Mouse (Mus musculus) hindbrain, embryonic 12.5 days (tissue): ENCODE results near the gene Cdh12. TPM values are rescaled to one million over a fixed set of nuclear protein-coding genes. Genes with fewer than 3 reads are reported as not detected.
"Not testable (repeated sequence)": the region's sequence is repeated elsewhere in the genome, so short reads cannot be mapped to it uniquely, and the experiment has no call there.

ENCODE experiments used
- ATAC-seq: fragments of 200-750 bp; cut with Nextera tagmentation; 2 replicates; pipeline ENCODE4 v1.8.0; 2017; ENCODE audit warnings: moderate TSS enrichment; ENCODE audit not compliant: low FRiP score
- H3K27ac ChIP-seq: fragments of 300-500 bp; sonication (generic); 2 replicates; pipeline ENCODE4 v1.5.1; 2016; ENCODE audit warnings: mild to moderate bottlenecking
- H3K27me3 ChIP-seq: fragments of 300-500 bp; sonication (generic); 2 replicates; pipeline ENCODE4 v1.6.1; 2016; ENCODE audit warnings: mild to moderate bottlenecking
- H3K36me3 ChIP-seq: fragments of 300-500 bp; sonication (generic); 2 replicates; pipeline ENCODE4 v1.6.1; 2016; ENCODE audit warnings: mild to moderate bottlenecking
- H3K4me1 ChIP-seq: fragments of 300-500 bp; sonication (generic); 2 replicates; pipeline ENCODE4 v1.6.1; 2016
- H3K4me2 ChIP-seq: fragments of 300-500 bp; sonication (generic); replicated peaks from 2 replicates; pipeline ENCODE4 v1.6.1; 2016; ENCODE audit warnings: mild to moderate bottlenecking
- H3K4me3 ChIP-seq: fragments of 300-500 bp; sonication (generic); 2 replicates; pipeline ENCODE4 v1.5.1; 2016; ENCODE audit warnings: mild to moderate bottlenecking
- H3K9ac ChIP-seq: fragments of 300-500 bp; sonication (generic); 2 replicates; pipeline ENCODE4 v1.6.1; 2016; ENCODE audit warnings: mild to moderate bottlenecking, moderate library complexity
- H3K9me3 ChIP-seq: fragments of 300-500 bp; sonication (generic); replicated peaks from 2 replicates; pipeline ENCODE4 v1.6.1; 2016; ENCODE audit warnings: mild to moderate bottlenecking
- WGBS: fragments of 180-500 bp; shearing (Covaris S2); methylation state at CpG from one replicate; pipeline ENCODE4 v1.1.7; 2016; 5-methylcytosine and 5-hydroxymethylcytosine counted together
- polyA plus RNA-seq: library from polyadenylated mRNA; unstranded; fragments of >200 nt; fragmentation: Nextera tagmentation; extraction: Ambion mirVana; gene quantifications from 2 replicates; pipeline ENCODE4 v1.2.1, GENCODE M21; 2016

Gene Cdh12
- polyA plus RNA-seq, 1 experiment from 2014 or later, result 1.7 TPM

DNA sequence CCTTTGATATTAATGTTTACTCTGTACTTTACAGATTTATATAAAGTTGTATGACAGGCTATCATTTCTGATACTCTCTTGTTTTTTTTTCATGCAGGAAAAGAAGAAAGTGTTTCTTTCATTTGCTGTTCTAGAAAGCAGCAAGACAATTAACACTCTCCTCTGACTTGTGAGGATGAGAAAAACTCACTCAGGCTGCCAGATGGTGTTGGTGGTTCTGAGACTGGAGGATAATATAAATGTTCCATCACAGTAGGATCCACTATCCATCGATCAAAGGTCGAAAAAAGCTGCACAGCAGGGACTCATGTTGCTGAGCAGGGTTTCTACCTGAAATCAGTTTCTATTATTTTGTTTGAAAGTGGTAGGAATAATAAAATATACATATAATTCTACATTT lies 185.5 kb downstream of the Cdh12 start:
- ATAC-seq, result no peak
- Histone ChIP-seq H3K4me2 (no peak overlapping the region), H3K4me1 (no peaks in the 10 kb centered on the region), H3K27me3 (no peaks in the 10 kb centered on the region), H3K9me3 (no peaks in the 10 kb centered on the region), H3K9ac (no peak overlapping the region), H3K36me3 (no peaks in the 10 kb centered on the region), H3K4me3 (no peak overlapping the region), H3K27ac (no peak overlapping the region)
- 51% methylated on average over 2 of the region's 2 CpGs for WGBS

DNA sequence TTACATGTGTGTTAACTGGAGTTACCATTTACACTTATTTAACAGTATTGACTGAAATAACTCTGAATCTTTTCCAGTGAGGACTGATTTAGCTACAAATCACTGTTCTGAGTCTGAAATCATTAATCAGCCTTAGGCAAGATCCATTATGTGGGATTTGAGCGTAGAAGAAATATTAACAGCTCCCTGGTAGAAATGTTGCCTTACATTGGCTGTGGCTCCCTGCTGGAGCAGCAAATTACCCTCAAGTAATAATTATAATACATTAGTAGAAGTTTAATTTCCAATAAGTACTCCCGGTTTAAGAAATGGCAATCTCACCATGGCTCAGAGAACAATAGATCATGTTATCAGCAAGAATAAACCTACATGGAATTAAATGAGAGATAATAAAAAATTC lies 190.1 kb downstream of the Cdh12 start:
- Histone ChIP-seq H3K9ac (no peak overlapping the region), H3K4me2 (no peak overlapping the region), H3K27ac (no peak overlapping the region), H3K9me3 (no peaks in the 10 kb centered on the region), H3K27me3 (no peaks in the 10 kb centered on the region), H3K4me3 (no peak overlapping the region), H3K4me1 (no peaks in the 10 kb centered on the region), H3K36me3 (no peaks in the 10 kb centered on the region)
- 60% methylated on average over 2 of the region's 2 CpGs for WGBS
- peak; percentile 46; the same call in 1 of the 2 replicates for ATAC-seq

DNA sequence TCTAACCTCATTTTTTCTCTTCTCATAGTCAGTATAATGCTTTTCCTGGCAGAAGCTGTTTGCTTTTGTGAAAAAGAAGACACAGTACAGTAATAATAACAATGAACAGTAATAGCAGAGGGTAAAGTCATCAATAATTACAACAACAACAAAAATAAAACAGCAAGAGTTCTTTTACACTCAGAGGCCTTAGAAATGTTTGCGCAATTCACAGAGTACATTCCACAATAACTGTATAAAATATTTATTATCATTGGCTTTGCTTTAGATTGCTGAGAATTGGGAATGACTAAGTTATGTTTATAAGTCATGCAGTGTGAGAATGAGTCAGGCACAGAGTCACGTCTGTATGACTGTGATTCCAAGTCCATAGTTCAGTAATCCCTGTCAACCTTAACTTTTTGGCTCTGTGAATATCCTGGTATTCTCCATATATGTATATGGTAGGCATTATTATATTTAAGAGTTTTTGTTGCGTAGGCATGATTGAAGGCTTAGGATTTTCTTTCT lies 193.9 kb downstream of the Cdh12 start:
- ATAC-seq, result no peak
- Histone ChIP-seq H3K9me3 (no peaks in the 10 kb centered on the region), H3K4me3 (no peak overlapping the region), H3K36me3 (no peaks in the 10 kb centered on the region), H3K4me2 (no peak overlapping the region), H3K27ac (no peak overlapping the region), H3K27me3 (no peaks in the 10 kb centered on the region), H3K4me1 (no peaks in the 10 kb centered on the region), H3K9ac (no peak overlapping the region)
- 91% methylated on average over 3 of the region's 3 CpGs for WGBS

DNA sequence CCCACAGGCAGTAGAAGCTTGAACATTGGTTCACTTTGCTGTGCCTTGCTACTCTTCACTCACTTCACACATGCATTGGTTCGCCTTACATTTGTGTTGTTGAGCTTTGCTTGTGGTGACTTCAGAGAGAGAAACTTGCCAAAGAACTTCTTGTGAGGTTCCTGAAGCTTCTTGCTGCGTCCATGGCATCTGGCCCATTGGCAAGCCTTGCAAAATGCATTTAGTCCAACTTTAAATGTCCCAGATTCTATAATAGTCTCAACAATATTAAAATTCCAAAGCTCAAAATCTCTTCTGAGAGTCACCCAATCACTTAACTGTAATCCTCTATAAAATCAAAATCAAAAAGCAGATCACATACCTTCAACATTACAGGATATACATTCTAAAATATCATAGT lies 211.2 kb downstream of the Cdh12 start:
- no peaks in the 10 kb centered on the region for H3K36me3 ChIP-seq
- no peaks in the 10 kb centered on the region for H3K9me3 ChIP-seq
- no peak overlapping the region for H3K4me2 ChIP-seq
- 69% methylated on average over 2 of the region's 2 CpGs for WGBS
- no peak for ATAC-seq
- no peak overlapping the region for H3K9ac ChIP-seq
- no peak overlapping the region for H3K4me3 ChIP-seq
- no peaks in the 10 kb centered on the region for H3K4me1 ChIP-seq
- no peaks in the 10 kb centered on the region for H3K27me3 ChIP-seq
- H3K27ac ChIP-seq, result no peak overlapping the region

DNA sequence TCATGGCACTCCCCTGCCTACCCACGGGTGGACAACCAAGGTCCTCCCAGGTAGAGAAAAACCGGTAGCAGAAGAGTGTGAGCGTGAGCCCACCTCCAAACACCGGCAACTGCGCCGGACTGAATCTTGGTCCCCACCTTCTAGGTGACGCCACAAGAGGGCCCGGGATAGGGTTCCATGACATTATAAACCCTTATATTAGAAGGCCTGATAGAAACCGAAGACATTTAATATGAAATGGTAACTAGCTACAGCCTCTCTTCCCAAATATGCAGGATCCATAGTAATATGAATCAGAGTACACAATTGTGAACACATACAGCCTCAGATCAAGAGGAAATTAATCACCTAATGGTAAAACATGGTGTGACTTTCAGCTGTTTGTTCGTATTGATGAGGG lies 217.6 kb downstream of the Cdh12 start, which contains the start of gene Acot10:
Gene Acot10, minus strand, starts transcription at position 101 of the 400 bp plus-strand sequence.
- Histone ChIP-seq H3K36me3 (no peaks in the 10 kb centered on the region), H3K9me3 (no peaks in the 10 kb centered on the region), H3K27me3 (no peaks in the 10 kb centered on the region), H3K27ac (no peak within 1 kb of the TSS), H3K9ac (no peak within 1 kb of the TSS), H3K4me3 (no peak within 1 kb of the TSS), H3K4me1 (no peaks in the 10 kb centered on the region), H3K4me2 (no peak within 1 kb of the TSS)
- no peak for ATAC-seq
- WGBS, result 91% methylated on average over 10 of the region's 10 CpGs

DNA sequence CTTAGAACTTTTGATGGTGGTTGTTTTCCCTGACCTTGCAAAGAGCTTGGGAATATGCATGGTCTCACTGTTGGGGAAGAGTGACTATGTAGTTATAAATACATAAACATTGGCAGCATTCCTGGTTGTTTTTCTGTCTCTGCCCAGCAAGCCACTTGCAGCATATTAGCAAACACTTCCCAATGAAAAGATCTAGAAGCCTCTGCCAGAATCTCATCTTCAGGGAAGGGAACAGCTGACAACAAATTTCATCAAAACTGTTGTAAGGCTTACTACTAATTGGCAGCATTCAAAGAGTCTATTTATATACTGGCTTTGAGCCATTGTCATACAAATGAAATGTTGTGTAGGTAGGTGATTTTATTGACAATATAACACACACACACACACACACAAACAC lies 218.3 kb downstream of the Cdh12 start:
- Histone ChIP-seq H3K4me1 (no peaks in the 10 kb centered on the region), H3K4me2 (no peak overlapping the region), H3K36me3 (no peaks in the 10 kb centered on the region), H3K4me3 (no peak overlapping the region), H3K27me3 (no peaks in the 10 kb centered on the region), H3K27ac (no peak overlapping the region), H3K9ac (no peak overlapping the region), H3K9me3 (no peaks in the 10 kb centered on the region)
- no peak for ATAC-seq

DNA sequence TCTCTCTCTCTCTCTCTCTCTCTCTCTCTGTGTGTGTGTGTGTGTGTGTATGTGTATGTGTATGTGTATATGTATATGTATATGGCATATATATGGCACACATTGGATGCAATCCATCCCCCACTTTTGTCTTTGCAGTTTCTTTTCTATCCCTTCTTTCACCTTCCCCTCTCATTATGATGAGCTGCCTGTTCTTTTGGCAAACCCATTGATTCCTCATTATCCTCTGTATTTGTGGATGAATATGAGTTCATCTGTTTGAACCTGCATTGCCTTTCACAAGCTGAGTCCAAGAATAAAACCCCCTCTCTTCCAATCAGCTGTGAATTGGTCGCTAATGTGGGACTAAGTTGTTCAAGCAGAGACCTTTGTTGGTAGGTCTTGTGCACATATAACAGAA lies 218.9 kb downstream of the Cdh12 start:
- WGBS, result 74% methylated on average over 1 of the region's 1 CpGs
- H3K4me1 ChIP-seq, result no peaks in the 10 kb centered on the region
- H3K27me3 ChIP-seq, result no peaks in the 10 kb centered on the region
- H3K4me3 ChIP-seq, result no peak overlapping the region
- no peak overlapping the region for H3K27ac ChIP-seq
- no peak overlapping the region for H3K4me2 ChIP-seq
- ATAC-seq, result no peak
- no peak overlapping the region for H3K9ac ChIP-seq
- H3K36me3 ChIP-seq, result no peaks in the 10 kb centered on the region
- H3K9me3 ChIP-seq, result no peaks in the 10 kb centered on the region

DNA sequence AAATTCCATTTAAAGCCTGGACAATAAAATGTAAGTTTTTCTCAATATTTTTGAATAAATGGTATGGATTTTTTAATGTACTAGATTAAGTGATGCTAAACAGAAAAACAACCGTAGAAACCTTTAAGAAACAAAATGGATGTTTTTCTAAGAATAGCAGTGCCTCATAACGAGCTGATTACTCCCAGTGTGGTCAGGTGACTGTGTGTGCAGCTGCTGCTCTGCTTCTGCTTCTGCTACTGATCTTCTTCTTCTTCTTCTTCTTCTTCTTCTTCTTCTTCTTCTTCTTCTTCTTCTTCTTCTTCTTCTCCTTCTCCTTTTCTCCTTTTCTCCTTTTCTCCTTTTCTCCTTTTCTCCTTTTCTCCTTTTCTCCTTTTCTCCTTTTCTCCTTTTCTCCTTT lies 220.4 kb downstream of the Cdh12 start:
- WGBS, result 71% methylated on average over 2 of the region's 2 CpGs
- not testable (repeated sequence) for H3K9me3 ChIP-seq, H3K4me3 ChIP-seq, H3K36me3 ChIP-seq, H3K4me2 ChIP-seq, H3K27ac ChIP-seq, ATAC-seq, H3K9ac ChIP-seq, H3K27me3 ChIP-seq, H3K4me1 ChIP-seq

DNA sequence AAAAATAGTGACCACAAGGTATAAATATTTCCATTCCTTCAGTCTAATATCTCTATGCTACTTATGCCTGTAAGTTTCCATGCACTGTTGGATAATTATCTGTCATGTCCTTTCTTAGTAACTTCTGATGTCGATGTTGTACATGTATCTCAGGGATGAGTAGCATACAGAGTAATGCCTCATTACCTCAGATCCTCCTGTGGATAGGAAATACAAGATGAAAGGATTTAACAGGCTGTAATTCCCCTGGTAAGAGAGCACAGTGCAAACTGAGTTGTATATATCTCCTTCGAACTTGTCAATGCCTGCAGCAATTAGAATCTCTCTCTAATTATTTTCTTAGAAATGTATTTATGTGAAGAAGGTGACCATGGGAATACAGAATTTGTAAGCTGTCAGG lies 233.7 kb downstream of the Cdh12 start:
- H3K27ac ChIP-seq, result no peak overlapping the region
- no peaks in the 10 kb centered on the region for H3K9me3 ChIP-seq
- ATAC-seq, result no peak
- H3K4me3 ChIP-seq, result no peak overlapping the region
- H3K9ac ChIP-seq, result no peak overlapping the region
- H3K4me2 ChIP-seq, result no peak overlapping the region
- H3K4me1 ChIP-seq, result no peaks in the 10 kb centered on the region
- 77% methylated on average over 2 of the region's 2 CpGs for WGBS
- no peaks in the 10 kb centered on the region for H3K27me3 ChIP-seq
- no peaks in the 10 kb centered on the region for H3K36me3 ChIP-seq

DNA sequence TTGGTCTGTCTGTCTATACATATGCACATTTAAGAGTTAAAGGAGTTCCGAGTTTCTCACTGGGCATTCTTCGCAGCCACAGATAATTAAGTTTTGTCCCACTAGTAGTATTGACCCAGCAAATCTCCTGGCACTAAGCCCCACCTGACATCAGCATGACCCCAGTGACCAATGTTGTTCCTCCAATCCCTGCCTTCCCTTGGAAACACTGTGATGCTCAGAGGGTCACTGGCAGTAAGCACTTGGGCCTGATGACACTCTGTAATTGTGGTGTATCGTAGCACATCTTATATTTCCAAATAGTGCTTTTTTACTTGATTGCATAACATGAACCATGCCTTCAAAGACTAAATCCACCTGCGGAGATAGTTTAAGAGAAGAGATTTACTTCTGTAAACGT lies 235.1 kb downstream of the Cdh12 start:
- 79% methylated on average over 5 of the region's 5 CpGs for WGBS
- H3K4me1 ChIP-seq, result no peaks in the 10 kb centered on the region
- H3K36me3 ChIP-seq, result no peaks in the 10 kb centered on the region
- ATAC-seq, result no peak
- no peak overlapping the region for H3K27ac ChIP-seq
- no peaks in the 10 kb centered on the region for H3K9me3 ChIP-seq
- H3K27me3 ChIP-seq, result no peaks in the 10 kb centered on the region
- no peak overlapping the region for H3K4me3 ChIP-seq
- H3K9ac ChIP-seq, result no peak overlapping the region
- H3K4me2 ChIP-seq, result no peak overlapping the region

DNA sequence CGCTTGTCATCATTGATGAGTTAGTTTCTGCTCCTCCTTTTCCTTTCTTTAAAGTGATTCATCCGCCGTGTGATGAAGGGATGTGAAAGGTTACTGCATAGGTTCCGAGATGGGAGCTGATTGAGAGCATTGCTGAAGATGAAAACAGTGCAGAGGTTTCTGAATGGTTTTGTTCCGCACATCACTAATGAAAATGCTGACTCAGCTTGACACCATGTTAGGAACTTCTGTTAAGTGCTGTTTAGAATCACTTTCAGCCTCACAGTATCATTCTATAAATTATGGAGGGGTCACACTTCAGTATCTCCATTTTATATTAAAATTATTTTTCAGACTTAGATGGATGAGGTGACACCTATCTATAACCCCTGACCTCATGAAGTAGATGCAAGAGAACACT lies 247.2 kb downstream of the Cdh12 start:
- Histone ChIP-seq H3K4me3 (no peak overlapping the region), H3K4me1 (no peaks in the 10 kb centered on the region), H3K9ac (no peak overlapping the region), H3K36me3 (no peaks in the 10 kb centered on the region), H3K4me2 (no peak overlapping the region), H3K27ac (no peak overlapping the region), H3K9me3 (no peaks in the 10 kb centered on the region), H3K27me3 (no peaks in the 10 kb centered on the region)
- ATAC-seq, result no peak
- WGBS, result 81% methylated on average over 5 of the region's 5 CpGs

DNA sequence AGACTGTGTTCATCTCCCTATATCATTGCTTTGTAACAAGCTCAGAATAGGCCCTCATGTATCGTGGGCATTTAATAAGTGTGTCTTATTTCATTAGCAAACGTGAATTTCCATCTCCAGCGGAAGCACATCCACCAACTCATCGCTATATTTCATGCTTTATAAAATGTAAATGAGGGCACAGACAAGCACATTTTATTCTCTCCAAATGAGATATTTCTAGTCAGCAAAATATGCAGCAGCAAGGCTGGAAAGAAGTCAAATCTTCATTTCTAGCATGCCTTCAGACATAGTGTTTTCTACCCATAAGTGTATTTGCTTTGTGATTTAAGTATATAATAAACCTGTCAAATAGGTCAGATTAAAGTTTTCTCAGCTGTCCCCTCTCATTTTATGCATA lies 262.8 kb downstream of the Cdh12 start:
- no peak overlapping the region for H3K9ac ChIP-seq
- 82% methylated on average over 4 of the region's 4 CpGs for WGBS
- no peak for ATAC-seq

DNA sequence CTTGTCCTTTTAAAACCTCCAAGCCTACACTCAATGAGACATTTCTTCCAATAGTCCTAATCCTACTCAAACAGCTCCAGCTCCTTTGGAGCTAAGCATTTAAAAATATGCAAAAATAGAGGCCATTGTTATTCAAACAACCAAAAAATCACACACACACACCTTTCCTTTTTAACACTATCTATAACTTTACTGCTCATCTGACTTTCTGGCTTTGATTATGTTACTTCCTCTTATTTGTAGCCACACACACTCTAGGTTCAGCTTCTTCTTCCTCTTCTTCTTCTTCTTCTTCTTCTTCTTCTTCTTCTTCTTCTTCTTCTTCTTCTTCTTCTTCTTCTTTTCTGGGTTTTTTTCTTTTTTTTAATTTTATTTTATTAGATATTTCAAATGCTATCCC lies 323.2 kb downstream of the Cdh12 start:
- H3K4me1 ChIP-seq, result no peaks in the 10 kb centered on the region
- no peaks in the 10 kb centered on the region for H3K36me3 ChIP-seq
- H3K9ac ChIP-seq, result no peak overlapping the region
- no peaks in the 10 kb centered on the region for H3K9me3 ChIP-seq
- no peak overlapping the region for H3K4me2 ChIP-seq
- H3K4me3 ChIP-seq, result no peak overlapping the region
- H3K27me3 ChIP-seq, result no peaks in the 10 kb centered on the region
- no peak overlapping the region for H3K27ac ChIP-seq
- no peak for ATAC-seq

More for the DNA sequence above, 262.8 kb downstream of the Cdh12 start:
- Histone ChIP-seq H3K36me3 (no peaks in the 10 kb centered on the region), H3K4me2 (no peak overlapping the region), H3K27ac (no peak overlapping the region), H3K27me3 (no peaks in the 10 kb centered on the region), H3K4me1 (no peaks in the 10 kb centered on the region), H3K9me3 (no peaks in the 10 kb centered on the region), H3K4me3 (no peak overlapping the region)

DNA sequence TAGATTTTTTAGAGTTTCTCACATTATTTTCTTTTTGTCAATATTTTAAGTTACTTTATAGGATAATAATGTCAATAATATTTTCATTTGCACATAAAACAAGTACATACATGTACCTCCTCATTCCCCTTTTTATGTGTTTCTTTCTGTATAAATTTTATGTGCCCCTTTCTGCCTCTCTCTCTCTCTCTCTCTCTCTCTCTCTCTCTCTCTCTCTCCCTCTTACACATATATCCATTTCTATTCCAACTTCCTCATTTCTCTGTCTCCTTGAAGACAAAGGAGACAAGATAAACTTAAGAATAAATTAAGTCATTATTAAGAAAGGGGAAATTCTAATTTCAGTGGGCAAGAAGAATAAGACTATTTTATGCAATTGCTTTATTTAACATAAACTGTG lies 324.4 kb downstream of the Cdh12 start:
- no peaks in the 10 kb centered on the region for H3K9me3 ChIP-seq
- no peak overlapping the region for H3K4me2 ChIP-seq
- no peak overlapping the region for H3K27ac ChIP-seq
- no peaks in the 10 kb centered on the region for H3K36me3 ChIP-seq
- H3K27me3 ChIP-seq, result no peaks in the 10 kb centered on the region
- H3K9ac ChIP-seq, result no peak overlapping the region
- H3K4me1 ChIP-seq, result no peaks in the 10 kb centered on the region
- no peak for ATAC-seq
- no peak overlapping the region for H3K4me3 ChIP-seq
